Mouse (Mus musculus) MEL (cell line): ENCODE measurements around the gene Pax3. TPM values are rescaled to one million over a fixed set of nuclear protein-coding genes. Genes with fewer than 3 reads are reported as not detected.

ENCODE experiments used
- DNase-seq: peaks from one replicate; pipeline ENCODE4 v3.0.0; 2011; ENCODE audit warnings: low read depth, low spot score
- H3K27ac ChIP-seq: 2 replicates; pipeline ENCODE4 v1.5.1; 2012; ENCODE audit warnings: low read depth, mild to moderate bottlenecking, control low read depth, low read length, moderate library complexity; ENCODE audit not compliant: control insufficient read depth
- H3K27me3 ChIP-seq, 2 experiments: fragments of 150-350 bp in 1 of 2; sonication (generic) in 1 of 2; 2 replicates each; pipeline ENCODE4 v1.6.1; 2012; ENCODE audit warnings: low read length in 2 of 2, mild to moderate bottlenecking in 2 of 2, improper control_type of control experiment in 1 of 2, moderate library complexity in 1 of 2; ENCODE audit not compliant: insufficient read depth in 2 of 2, control insufficient read depth in 1 of 2
- H3K36me3 ChIP-seq, 2 experiments: 2 replicates each; pipeline ENCODE4 v1.6.1; 2012 to 2014; ENCODE audit warnings: low read length in 2 of 2, improper control_type of control experiment in 1 of 2, inconsistent platforms in 1 of 2, mild to moderate bottlenecking in 1 of 2; ENCODE audit not compliant: insufficient read depth in 2 of 2, control insufficient read depth in 1 of 2
- H3K4me1 ChIP-seq, 2 experiments: fragments of 150-350 bp in 1 of 2; sonication (generic) in 1 of 2; 2 replicates each; pipeline ENCODE4 v1.6.1; 2012; ENCODE audit warnings: low read length in 2 of 2, improper control_type of control experiment in 1 of 2, mild to moderate bottlenecking in 1 of 2; ENCODE audit not compliant: insufficient read depth in 2 of 2, control insufficient read depth in 1 of 2
- H3K4me3 ChIP-seq, 2 experiments: fragments of 150-350 bp in 1 of 2; sonication (generic) in 1 of 2; 2 replicates each; pipeline ENCODE4 v1.5.1; 2012; ENCODE audit warnings: low read depth in 2 of 2, low read length in 2 of 2, mild to moderate bottlenecking in 2 of 2, moderate library complexity in 2 of 2, control low read depth in 1 of 2, improper control_type of control experiment in 1 of 2; ENCODE audit not compliant: control insufficient read depth in 1 of 2, insufficient read depth in 1 of 2
- H3K79me2 ChIP-seq: 2 replicates; pipeline ENCODE4 v1.6.1; 2012; ENCODE audit warnings: mild to moderate bottlenecking, low read length, moderate library complexity; ENCODE audit not compliant: control insufficient read depth, poor library complexity, insufficient read depth
- H3K9ac ChIP-seq: 2 replicates; pipeline ENCODE4 v1.6.1; 2012; ENCODE audit warnings: low read depth, mild to moderate bottlenecking, control low read depth, low read length, moderate library complexity; ENCODE audit not compliant: control insufficient read depth, poor library complexity, severe bottlenecking
- H3K9me3 ChIP-seq: fragments of 150-350 bp; sonication (generic); replicated peaks from 2 replicates; pipeline ENCODE4 v1.6.1; 2012; ENCODE audit warnings: mild to moderate bottlenecking, low read length, improper control_type of control experiment, moderate library complexity; ENCODE audit not compliant: insufficient read depth
- CHD2 ChIP-seq: IDR thresholded peaks from 2 replicates; pipeline ENCODE4 v1.6.1; 2011; ENCODE audit warnings: low read length, improper control_type of control experiment
- CTCF ChIP-seq, 3 experiments: IDR thresholded peaks in 2 of 3; conservative IDR thresholded peaks in 1 of 3; 2 replicates each; pipeline ENCODE4 v1.5.1; 2011 to 2012; ENCODE audit warnings: low read length in 3 of 3, low read depth in 2 of 3, mild to moderate bottlenecking in 2 of 3, improper control_type of control experiment in 1 of 3, inconsistent platforms in 1 of 3, mixed read lengths in 1 of 3, moderate library complexity in 1 of 3; ENCODE audit not compliant: control insufficient read depth in 1 of 3, insufficient read depth in 1 of 3, poor library complexity in 1 of 3, severe bottlenecking in 1 of 3
- E2F4 ChIP-seq: IDR thresholded peaks from 2 replicates; pipeline ENCODE4 v1.6.1; 2011; ENCODE audit warnings: low read depth, low read length, improper control_type of control experiment, borderline replicate concordance
- ELF1 ChIP-seq: IDR thresholded peaks from 2 replicates; pipeline ENCODE4 v1.6.1; 2014; ENCODE audit warnings: low read depth, mild to moderate bottlenecking, inconsistent platforms, low read length, improper control_type of control experiment, moderate library complexity
- ETS1 ChIP-seq: IDR thresholded peaks from 2 replicates; pipeline ENCODE4 v1.6.1; 2012; ENCODE audit warnings: low read depth, mild to moderate bottlenecking, inconsistent platforms, low read length, improper control_type of control experiment, moderate library complexity
- HCFC1 ChIP-seq: IDR thresholded peaks from 2 replicates; pipeline ENCODE4 v1.6.1; 2012; ENCODE audit warnings: low read depth, mild to moderate bottlenecking, inconsistent platforms, low read length, improper control_type of control experiment, moderate library complexity
- JUND ChIP-seq: IDR thresholded peaks from 2 replicates; pipeline ENCODE4 v1.6.1; 2011; ENCODE audit warnings: low read depth, mild to moderate bottlenecking, improper control_type of control experiment, low read length
- MAFK ChIP-seq: IDR thresholded peaks from 2 replicates; pipeline ENCODE4 v1.6.1; 2011; ENCODE audit warnings: low read depth, mild to moderate bottlenecking, low read length, improper control_type of control experiment, borderline replicate concordance
- MAZ ChIP-seq: IDR thresholded peaks from 2 replicates; pipeline ENCODE4 v1.6.1; 2012; ENCODE audit warnings: low read depth, mild to moderate bottlenecking, inconsistent platforms, low read length, improper control_type of control experiment
- MEF2A ChIP-seq: IDR thresholded peaks from 2 replicates; pipeline ENCODE4 v1.6.1; 2014; ENCODE audit warnings: low read depth, mild to moderate bottlenecking, inconsistent platforms, low read length, improper control_type of control experiment; ENCODE audit not compliant: poor library complexity, insufficient replicate concordance, severe bottlenecking; ENCODE audit errors: extremely low read depth
- MXI1 ChIP-seq: IDR thresholded peaks from 2 replicates; pipeline ENCODE4 v1.6.1; 2011; ENCODE audit warnings: mild to moderate bottlenecking, low read depth, low read length, improper control_type of control experiment
- MYB ChIP-seq: IDR thresholded peaks from 2 replicates; pipeline ENCODE4 v1.6.1; 2011; ENCODE audit warnings: mild to moderate bottlenecking, low read depth, low read length, improper control_type of control experiment
- MYC ChIP-seq: IDR thresholded peaks from 2 replicates; pipeline ENCODE4 v1.6.1; 2011; ENCODE audit warnings: low read depth, mild to moderate bottlenecking, low read length, improper control_type of control experiment, moderate library complexity
- NELFE ChIP-seq: IDR thresholded peaks from 2 replicates; pipeline ENCODE4 v1.6.1; 2011; ENCODE audit warnings: low read depth, low read length, improper control_type of control experiment
- NRF1 ChIP-seq: IDR thresholded peaks from 2 replicates; pipeline ENCODE4 v1.6.1; 2014; ENCODE audit warnings: low read depth, mild to moderate bottlenecking, inconsistent platforms, low read length, improper control_type of control experiment, moderate library complexity; ENCODE audit not compliant: poor library complexity, insufficient read depth, severe bottlenecking
- POLR2A ChIP-seq, 2 experiments: IDR thresholded peaks; 2 replicates each; pipeline ENCODE4 v1.6.1; 2011 to 2012; ENCODE audit warnings: low read length in 2 of 2, mild to moderate bottlenecking in 2 of 2, control low read depth in 1 of 2, improper control_type of control experiment in 1 of 2, low read depth in 1 of 2, moderate library complexity in 1 of 2; ENCODE audit not compliant: control insufficient read depth in 1 of 2, insufficient read depth in 1 of 2, poor library complexity in 1 of 2
- POLR2AphosphoS2 ChIP-seq: IDR thresholded peaks from 2 replicates; pipeline ENCODE4 v1.6.1; 2011; ENCODE audit warnings: low read length, improper control_type of control experiment
- RAD21 ChIP-seq: IDR thresholded peaks from 2 replicates; pipeline ENCODE4 v1.6.1; 2011; ENCODE audit warnings: mild to moderate bottlenecking, low read depth, low read length, improper control_type of control experiment
- RCOR1 ChIP-seq: IDR thresholded peaks from 2 replicates; pipeline ENCODE4 v1.6.1; 2012; ENCODE audit warnings: low read depth, mild to moderate bottlenecking, inconsistent platforms, low read length, improper control_type of control experiment
- SIN3A ChIP-seq: IDR thresholded peaks from 2 replicates; pipeline ENCODE4 v1.6.1; 2012; ENCODE audit warnings: low read length, improper control_type of control experiment, inconsistent platforms
- SMC3 ChIP-seq: IDR thresholded peaks from 2 replicates; pipeline ENCODE4 v1.6.1; 2011; ENCODE audit warnings: low read depth, low read length, improper control_type of control experiment
- TBP ChIP-seq: IDR thresholded peaks from 2 replicates; pipeline ENCODE4 v1.8.0; 2011; ENCODE audit warnings: low read depth, low read length, improper control_type of control experiment
- TCF12 ChIP-seq: IDR thresholded peaks from 2 replicates; pipeline ENCODE4 v1.6.1; 2014; ENCODE audit warnings: low read depth, mild to moderate bottlenecking, inconsistent platforms, low read length, improper control_type of control experiment, moderate library complexity
- UBTF ChIP-seq: IDR thresholded peaks from 2 replicates; pipeline ENCODE4 v1.6.1; 2012; ENCODE audit warnings: low read depth, mild to moderate bottlenecking, inconsistent platforms, low read length, improper control_type of control experiment, moderate library complexity, borderline replicate concordance; ENCODE audit not compliant: insufficient read depth
- USF2 ChIP-seq, 2 experiments: IDR thresholded peaks; 2 replicates each; pipeline ENCODE4 v1.6.1; 2011 to 2012; ENCODE audit warnings: improper control_type of control experiment in 2 of 2, low read length in 2 of 2, borderline replicate concordance in 1 of 2, inconsistent platforms in 1 of 2, low read depth in 1 of 2, mild to moderate bottlenecking in 1 of 2; ENCODE audit not compliant: insufficient read depth in 1 of 2
- ZC3H11A ChIP-seq: IDR thresholded peaks from 2 replicates; pipeline ENCODE4 v1.6.1; 2012; ENCODE audit warnings: low read depth, mild to moderate bottlenecking, inconsistent platforms, low read length, improper control_type of control experiment
- ZKSCAN1 ChIP-seq: IDR thresholded peaks from 2 replicates; pipeline ENCODE4 v1.6.1; 2012; ENCODE audit warnings: low read depth, mild to moderate bottlenecking, inconsistent platforms, low read length, improper control_type of control experiment, moderate library complexity
- ZMIZ1 ChIP-seq: IDR thresholded peaks from 2 replicates; pipeline ENCODE4 v1.6.1; 2012; ENCODE audit warnings: low read depth, mild to moderate bottlenecking, inconsistent platforms, low read length, improper control_type of control experiment, moderate library complexity
- polyA plus RNA-seq, 2 experiments: library from polyadenylated mRNA; stranded (reverse) in 1 of 2; unstranded in 1 of 2; fragments of >175 nt in 1 of 2; fragments of >200 nt in 1 of 2; gene quantifications; 2 replicates each; pipeline versions ENCODE4 v1.2.1 to v1.2.4; 2012; ENCODE audit warnings: low replicate concordance in 2 of 2, low read depth in 1 of 2; ENCODE audit not compliant: insufficient read length in 2 of 2, insufficient read depth in 1 of 2, missing spikeins in 1 of 2
- total RNA-seq: library from RNA; depleted of rRNA; stranded (reverse); fragments of 300-350 nt; gene quantifications from 2 replicates; pipeline ENCODE4 v1.2.3, GENCODE M21; 2012

Pax3 gene
- total and polyA plus RNA-seq, 3 experiments, result not detected

DNA sequence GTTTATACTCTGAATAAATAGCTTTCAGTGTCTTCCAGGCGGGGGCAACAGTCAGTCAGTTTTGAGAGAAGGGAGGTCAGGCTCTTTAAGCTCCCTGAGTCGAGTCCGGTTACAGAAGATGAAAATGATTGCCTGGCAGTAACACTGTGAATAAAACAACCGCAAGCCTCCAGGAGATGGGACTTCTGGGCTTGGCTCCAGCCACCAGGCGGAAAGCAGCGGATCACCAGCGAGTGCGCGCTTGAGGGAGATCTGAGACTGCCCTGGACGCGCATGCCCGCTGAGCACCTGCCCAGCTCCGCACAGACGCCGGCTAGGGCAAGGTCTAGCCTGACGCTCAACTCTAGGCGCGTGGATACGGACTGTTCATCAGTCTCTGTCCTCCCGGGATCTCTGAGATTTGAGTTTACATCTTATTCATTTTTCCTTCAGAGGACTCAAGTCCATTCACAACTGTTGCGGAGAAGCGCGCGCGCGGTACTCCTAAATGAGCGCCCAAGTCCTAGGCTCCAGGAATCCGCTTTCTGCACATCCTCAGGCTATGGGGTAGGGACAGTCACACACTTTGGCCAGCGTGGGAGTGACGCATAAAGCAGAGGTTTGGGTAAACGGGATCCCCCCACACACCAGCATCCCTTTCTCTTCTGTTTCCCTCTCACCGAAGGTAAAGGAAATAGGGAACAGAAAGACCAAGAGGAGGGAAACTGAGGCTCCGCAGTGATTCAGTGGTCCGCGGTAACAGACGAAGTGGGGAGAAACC, 19.0 kb upstream of the Pax3 start:
- Histone ChIP-seq H3K9ac (no peak overlapping the region), H3K27ac (no peak overlapping the region), H3K27me3 (no peaks in the 10 kb centered on the region), H3K36me3 (no peaks in the 10 kb centered on the region), H3K4me3 (no peak overlapping the region), H3K79me2 (no peaks in the 10 kb centered on the region), H3K4me1 (no peaks in the 10 kb centered on the region)
- no peak for DNase-seq
- TF ChIP-seq RAD21 (no peak), SIN3A (no peak), CTCF (IDR thresholded peaks at IDR 0.05 in 2 of 3, conservative IDR thresholded peaks at IDR 0.05 in 1 of 3; ENCODE audit: control insufficient read depth in 1 of 3, insufficient read depth in 1 of 3, low read depth in 2 of 3, low read length in 3 of 3, poor library complexity in 1 of 3, severe bottlenecking in 1 of 3) (no peak), JUND (no peak), MAZ (no peak), RCOR1 (no peak), UBTF (no peak), ZC3H11A (no peak), ETS1 (no peak), ZMIZ1 (no peak), NELFE (no peak), MAFK (no peak), E2F4 (no peak), CHD2 (no peak), USF2 (IDR thresholded peaks at IDR 0.05; ENCODE audit: borderline replicate concordance in 1 of 2, insufficient read depth in 1 of 2, low read depth in 1 of 2, low read length in 2 of 2) (no peak), MYC (no peak), ZKSCAN1 (no peak), MEF2A (no peak), NRF1 (no peak), SMC3 (no peak)
- TF ChIP-seq, all 39 proteins: peak for 0
- H3K9me3 ChIP-seq, result no peaks in the 10 kb centered on the region

DNA sequence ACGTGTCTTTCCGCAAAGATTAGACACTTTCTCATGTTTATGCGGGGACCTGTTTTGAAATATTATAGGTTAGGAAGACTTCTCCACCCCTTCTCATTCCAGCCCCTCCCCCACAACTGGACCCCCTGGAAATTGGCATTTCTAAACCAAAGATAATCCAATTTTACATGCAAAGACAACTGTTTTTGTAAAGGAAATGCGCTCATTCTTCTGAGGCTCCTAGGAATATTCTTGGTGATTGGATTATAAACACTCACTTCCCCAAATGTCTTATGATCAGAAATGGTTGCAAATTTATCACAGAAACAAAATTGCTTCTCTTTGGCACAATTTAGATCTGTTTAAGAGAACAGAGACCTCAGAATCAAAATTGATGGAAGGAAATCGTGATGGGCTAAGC, 14.1 kb upstream of the Pax3 start:
- no peak for TF ChIP-seq HCFC1
- no peak for TF ChIP-seq CHD2
- TF ChIP-seq SMC3, result no peak
- no peak for TF ChIP-seq MYC
- TF ChIP-seq MXI1, result no peak
- no peak for TF ChIP-seq POLR2A (IDR thresholded peaks at IDR 0.05; ENCODE audit: control insufficient read depth in 1 of 2, insufficient read depth in 1 of 2, low read depth in 1 of 2, low read length in 2 of 2, poor library complexity in 1 of 2)
- TF ChIP-seq JUND, result no peak
- TF ChIP-seq ELF1, result no peak
- no peak for TF ChIP-seq MYB
- no peak for TF ChIP-seq POLR2AphosphoS2
- no peak for TF ChIP-seq TCF12
- TF ChIP-seq TBP, result no peak
- no peak for TF ChIP-seq ETS1
- TF ChIP-seq NRF1, result no peak
- no peak for TF ChIP-seq ZMIZ1
- no peak for DNase-seq
- no peaks in the 10 kb centered on the region for H3K9me3 ChIP-seq
- no peaks in the 10 kb centered on the region for H3K27me3 ChIP-seq
- no peaks in the 10 kb centered on the region for H3K36me3 ChIP-seq
- no peaks in the 10 kb centered on the region for H3K79me2 ChIP-seq
- H3K4me1 ChIP-seq, result no peaks in the 10 kb centered on the region
- no peak overlapping the region for H3K9ac ChIP-seq
- H3K4me3 ChIP-seq, result no peak overlapping the region
- no peak overlapping the region for H3K27ac ChIP-seq
